Mouse (Mus musculus) heart, adult 11 months (tissue): ENCODE data around the gene Scube1.

Experiments used
- DNase-seq: peaks from one replicate; pipeline ENCODE4 v3.0.0; 2022

The Scube1 gene

DNA sequence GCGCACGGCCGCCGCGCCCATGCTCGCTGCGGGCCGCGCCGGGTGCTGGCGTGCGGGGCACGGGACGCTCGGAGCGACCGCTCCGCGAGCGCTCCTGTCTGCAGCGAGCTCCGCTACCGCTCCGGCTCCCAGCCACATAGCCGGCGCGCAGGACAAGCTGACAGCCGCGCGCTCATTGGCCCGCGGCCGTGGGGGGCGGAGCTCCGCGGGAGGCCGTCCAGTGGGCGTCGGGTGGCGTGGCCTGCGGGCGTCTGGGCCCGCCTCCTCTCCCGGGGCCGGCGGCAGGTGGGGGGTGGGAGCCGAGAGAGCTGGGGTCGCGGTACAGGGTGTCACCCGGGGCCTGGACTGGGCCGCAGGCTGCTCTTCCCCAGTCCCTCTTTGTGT is at the start of gene Scube1:
TSS of gene Scube1 (minus strand) at position 136 of the 384 bp plus-strand sequence.
- peak; percentile 99 for DNase-seq

DNA sequence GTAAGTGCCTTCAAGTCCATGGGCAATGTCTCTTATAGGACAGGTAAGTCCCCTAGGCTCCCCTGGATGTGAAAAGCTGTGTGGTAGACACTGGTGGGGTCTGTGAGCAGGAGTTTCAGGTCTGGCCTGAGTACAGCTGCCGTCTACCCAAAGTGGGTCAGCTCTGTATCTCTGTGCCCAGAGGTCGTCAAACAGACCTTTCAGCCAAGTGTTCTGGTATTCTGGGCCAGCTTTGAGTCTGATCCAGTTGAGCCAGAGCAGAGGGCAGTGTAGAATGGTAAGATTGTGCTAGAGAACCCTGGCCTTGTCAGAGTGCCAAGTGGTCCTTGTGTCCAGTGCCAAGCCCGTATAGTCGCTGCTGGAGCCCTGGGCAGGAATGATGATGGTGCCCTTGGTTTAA is 48.1 kb upstream of the Scube1 start:
- peak; percentile 89 for DNase-seq

DNA sequence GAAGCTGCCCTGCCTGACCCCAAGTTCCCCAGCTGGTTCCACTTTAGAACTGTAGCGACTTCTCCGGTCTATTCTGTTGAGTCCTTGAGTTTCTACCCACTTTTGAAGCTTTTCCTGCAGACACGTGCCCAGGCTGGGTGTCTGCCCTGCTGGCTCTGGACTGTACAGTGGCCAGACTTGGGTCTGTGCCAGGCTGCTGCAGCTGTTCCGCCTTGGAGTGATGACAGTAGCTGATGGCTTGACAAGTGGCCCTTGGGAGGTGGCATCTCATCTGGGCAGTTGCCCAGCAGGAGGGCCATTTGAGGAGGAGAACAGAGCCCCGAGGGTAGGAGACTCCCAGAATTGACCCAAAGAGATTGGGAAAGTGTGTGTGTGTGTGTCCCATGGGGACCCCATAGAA is 47.6 kb upstream of the Scube1 start:
- peak; percentile 95 for DNase-seq

DNA sequence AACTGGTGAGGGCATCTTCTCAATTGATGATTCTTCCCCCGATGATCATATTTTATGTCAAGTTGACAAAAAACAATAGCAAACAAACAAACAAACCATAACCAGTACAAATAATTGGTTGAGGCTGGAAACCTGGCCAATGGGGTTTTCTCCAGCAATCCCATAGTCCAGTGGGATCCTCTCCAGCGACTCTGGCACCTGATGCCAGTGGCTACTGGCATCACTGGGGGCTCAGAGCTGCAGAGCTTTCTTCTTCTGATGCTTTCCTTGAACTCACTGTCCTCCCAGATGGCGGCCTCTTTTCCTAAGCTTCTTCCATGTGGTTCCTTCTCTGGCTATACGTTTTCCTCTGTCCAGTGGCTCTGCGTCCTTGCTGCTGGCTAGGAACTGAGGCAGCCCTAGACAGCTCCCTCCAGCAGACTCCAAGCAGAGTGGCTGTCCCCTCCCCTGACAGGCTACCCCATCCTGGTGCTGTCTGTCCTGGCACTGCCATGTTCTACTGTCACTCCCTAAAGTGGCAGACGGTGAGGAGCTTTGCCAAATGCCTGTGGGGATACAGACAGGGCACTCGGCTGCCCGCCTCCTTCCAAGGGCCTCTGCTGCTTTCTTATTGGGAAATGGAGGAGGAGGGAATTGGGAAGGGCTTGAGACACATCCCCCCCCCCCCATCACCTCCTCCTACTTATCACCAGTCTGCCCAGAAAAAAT is 46.7 kb upstream of the Scube1 start:
- no peak for DNase-seq

DNA sequence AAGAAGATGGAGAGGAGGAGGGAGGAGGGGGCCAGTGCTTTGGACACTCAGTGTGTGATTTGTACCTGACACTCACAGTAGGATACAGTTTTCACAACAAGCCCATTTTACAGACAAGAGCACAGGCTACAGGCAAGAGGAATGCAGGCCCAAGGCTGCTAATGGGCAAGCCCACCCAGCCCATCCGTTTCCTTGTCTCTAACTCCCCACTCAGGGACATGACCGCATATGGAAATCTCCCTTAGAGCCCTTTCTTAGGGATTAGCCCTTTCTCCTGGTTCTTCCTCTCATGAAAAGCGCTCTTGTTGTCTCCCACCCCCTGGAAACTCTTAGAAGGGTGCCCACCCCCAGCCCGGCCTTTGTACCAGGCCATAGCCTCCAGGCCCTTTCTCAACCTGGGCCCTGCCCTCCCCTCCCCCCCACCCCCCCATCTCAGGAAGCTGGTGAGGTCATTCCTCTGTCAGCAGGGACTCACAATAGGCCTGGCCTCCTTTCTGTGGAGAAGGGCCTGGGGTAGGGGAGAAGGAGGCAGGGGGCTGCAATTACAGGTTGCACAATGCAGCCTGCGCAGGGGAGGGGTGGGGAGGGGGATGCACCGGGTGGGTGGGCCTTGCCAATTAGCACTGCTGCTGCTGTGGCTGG is 40.7 kb upstream of the Scube1 start:
- DNase-seq, result no peak

DNA sequence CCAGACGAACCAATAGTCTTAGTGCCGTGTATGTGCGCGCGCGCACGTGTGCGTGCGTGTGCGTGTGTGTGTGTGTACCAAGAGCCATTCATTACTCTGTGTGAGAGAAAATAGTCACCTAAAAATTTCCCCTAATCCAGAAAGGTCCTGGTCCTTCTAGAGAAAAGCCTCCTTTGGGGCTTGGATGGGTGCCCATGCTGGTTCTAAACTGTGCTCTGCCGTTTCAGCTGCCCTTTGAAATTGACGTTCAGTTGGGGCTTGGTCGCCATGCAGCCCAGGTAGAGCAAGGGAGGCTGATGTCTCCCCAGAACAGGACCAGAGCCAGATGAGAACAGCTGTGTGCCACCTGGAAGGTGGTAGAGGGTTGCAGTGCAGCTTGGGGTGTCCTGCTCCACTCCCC is 36.7 kb upstream of the Scube1 start:
- no peak for DNase-seq

DNA sequence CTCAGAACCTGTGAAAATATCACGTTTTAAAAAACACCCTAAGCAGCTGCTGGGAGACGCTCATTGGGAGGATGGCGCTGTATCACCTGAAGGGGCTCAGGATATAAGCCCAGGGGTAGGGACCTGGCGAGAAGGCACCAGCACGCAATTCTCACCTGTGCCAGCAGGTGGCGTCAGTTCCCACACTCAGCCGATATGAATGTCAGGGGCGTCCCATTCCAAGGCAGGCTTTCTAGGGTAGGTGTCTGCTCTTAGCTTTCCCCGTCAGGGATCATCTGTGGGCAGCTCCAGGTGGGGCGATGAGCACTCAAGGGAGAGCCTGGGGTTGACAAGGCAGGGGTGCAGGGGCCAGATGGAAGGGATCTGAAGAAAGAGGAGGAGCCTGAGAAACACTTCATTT is 35.9 kb upstream of the Scube1 start:
- DNase-seq, result peak; percentile 93

DNA sequence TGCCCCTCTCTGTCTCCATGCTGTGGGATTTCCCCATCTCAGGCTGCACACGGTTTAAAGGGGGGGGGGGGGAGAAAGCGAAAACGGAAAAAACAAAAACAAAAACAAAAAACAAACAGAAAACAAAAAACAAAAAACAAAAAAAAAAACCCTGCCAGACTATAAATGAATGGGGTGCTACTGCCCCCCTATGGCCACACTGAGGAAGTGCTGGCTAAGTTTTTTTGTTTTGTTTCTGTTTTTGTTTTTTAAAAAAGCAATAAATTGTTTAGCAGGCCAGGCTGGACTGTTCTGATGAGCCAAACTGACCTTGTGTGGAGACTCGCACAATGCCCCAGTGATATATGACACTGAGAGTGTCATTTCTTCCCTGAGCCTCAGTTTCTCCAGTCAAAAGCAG is 34.1 kb upstream of the Scube1 start:
- no peak for DNase-seq

DNA sequence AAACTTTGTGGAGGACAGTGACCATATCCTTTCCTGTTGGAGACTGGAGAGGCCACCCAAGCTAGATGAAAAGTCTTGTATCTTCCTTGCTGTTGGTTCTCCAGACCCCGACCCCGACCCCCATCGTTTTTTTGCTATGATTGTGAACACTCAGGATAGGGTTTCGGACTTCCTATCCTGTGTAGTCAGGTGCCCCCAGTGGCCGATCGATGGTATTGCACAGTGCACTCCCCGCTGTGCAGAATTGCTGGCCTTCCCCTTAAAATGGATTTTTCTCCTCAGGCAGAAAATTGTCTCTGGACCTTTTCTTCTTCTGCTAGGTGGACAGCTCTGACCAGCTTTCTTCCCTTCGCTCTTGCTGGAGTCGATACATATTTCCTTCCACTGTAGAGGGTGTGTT is 31.9 kb upstream of the Scube1 start:
- DNase-seq, result no peak

DNA sequence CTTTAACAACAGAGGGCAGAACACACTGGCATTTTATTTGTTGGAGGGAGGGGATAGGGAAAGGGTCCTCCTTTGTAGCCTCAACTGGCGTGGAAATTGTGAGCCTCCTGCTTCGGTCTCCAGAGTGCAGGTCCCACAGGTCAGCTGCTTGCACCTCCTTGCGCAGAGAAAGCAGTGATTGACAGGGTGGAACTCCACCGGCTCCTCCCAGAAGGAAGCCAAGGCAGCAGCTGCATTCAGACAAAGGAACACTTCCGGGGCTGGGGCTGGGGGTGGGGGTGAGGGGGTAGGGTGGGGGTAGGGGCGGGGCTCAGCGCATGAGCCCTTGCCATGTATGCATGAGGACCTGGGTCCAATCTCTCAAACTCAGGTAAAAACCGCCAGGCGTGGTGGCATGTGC is 24.6 kb upstream of the Scube1 start:
- no peak for DNase-seq

DNA sequence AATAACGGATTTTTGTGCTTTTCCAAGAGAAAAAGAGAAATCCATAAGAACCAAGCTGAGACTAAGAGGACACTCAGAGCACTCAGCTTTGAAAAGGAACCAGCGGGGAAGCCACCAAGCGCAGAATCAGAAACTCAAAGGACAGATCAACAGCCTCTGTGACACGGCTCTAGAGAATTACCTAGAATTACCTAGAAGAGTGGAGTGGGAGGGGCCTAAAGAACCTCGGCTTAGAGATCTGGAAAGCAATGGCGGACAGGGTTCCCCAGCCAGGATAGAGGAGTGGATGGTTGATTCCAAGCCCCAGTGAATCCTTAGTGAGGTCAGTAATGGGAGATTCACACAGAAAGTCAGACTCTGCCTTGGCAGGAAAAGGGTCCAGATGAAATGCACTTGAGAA is 24.2 kb upstream of the Scube1 start:
- DNase-seq, result no peak

DNA sequence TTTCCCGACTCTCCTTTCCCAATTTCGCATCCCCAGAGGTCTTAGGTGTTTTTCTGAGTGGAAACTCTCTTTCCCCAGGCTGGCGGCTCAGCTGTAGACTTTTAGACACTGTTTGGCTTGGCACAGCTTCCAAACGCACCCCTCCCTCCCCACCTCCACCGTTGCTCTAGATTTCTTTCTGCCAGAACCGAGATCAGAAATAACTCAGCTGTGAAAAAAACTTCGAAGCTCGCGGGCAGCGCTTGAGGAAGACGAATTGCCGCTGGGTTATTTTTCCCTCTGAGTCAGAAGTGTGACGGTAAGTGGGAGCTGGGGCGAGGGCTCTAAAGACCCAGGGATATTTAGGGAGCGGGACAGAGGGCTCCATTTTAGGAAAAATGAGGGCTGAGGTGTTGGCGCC is 21.5 kb upstream of the Scube1 start:
- DNase-seq, result no peak

DNA sequence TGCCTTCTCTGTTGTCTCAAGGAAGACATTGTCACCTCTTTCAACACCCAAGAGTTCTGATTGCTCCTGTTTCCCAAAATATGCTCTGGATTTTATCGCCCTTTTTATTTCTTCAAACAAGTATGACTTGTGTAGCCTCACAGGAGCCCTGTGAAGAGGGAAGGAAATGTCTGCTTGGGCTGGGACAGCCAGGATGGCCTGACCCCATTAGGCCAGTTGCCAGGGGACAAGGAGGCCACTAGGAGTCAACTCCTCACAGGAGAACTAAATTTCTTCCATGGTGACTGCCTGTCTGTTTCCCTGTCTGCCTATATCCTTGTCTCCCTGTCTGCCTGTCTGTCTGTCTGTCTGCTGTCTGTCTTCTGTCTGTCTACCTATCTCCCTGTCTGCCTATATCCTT is 17.2 kb upstream of the Scube1 start:
- peak; percentile 92 for DNase-seq

DNA sequence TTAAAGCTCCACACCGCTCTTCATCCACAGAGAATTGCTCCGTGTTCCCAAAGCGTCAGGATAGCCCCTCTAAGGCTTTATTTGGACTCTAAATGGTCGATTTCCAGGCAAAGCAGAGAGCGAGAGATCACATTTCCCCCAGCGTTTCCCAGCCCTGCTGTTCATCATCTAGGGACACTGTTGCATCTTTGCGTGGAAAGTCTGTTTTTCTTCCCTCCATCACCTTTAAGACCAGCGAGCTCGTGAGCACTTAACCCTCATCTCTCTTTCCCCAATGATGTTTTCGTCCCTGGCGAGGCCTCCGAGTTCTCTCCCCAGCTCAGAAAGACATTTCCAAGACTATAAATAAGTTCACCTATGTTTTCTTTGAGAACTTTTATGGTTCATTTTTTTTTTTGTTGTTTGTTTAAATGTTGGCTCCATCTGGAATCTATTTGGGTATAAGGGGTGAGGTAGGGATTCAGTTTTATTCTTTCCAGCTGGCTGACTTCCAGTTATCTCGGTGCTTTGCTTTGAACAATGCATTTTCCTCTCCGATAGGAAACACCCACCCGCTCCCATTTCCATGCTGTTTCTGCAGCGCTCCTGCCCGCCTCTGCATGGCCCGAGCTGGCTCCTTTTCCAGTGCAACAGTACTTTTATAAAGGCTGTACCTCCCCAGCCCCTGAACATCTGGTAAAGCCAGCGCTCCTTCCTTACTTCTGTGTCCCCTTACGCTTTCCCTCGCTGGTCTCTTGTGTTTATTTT is 16.0 kb upstream of the Scube1 start:
- peak; percentile 96 for DNase-seq

DNA sequence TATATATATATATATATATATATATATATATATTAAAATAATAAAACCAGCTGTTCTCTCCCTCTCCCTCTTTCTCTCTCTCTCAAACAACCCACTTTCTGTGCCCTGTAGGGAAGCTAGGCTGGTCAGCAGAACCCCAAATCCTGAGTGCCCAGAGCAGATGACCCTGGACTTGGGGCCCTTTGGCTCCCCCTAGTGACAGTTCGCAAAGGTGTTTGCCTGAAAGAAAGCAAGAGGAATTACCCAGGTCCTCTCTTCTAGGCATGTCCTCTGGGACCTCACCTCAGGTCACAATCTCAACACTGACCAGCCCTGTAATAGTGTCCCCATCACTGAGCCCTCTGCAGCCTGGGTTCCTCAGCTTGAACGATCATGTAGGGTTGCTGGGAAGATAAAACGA is 2.8 kb upstream of the Scube1 start:
- no peak for DNase-seq

DNA sequence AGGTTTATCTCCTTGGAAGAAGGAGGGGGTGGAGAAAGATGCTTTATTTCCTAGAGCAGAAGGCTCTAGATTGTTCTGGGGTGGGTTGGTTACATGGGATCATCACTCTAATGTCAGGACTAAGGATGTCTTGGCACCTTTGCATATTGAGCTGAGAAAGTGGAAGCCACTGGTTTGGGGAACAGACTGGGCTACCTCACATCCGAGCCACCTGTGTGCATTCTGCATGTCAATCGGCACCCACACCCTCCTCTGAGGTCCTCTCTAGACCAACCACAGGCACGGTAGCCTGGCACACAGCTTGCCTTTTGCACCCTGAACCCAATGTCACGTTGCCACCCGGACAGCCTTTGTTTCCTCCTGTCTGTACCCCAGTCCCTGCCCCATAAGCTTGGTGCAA is 1.9 kb upstream of the Scube1 start:
- DNase-seq, result no peak

DNA sequence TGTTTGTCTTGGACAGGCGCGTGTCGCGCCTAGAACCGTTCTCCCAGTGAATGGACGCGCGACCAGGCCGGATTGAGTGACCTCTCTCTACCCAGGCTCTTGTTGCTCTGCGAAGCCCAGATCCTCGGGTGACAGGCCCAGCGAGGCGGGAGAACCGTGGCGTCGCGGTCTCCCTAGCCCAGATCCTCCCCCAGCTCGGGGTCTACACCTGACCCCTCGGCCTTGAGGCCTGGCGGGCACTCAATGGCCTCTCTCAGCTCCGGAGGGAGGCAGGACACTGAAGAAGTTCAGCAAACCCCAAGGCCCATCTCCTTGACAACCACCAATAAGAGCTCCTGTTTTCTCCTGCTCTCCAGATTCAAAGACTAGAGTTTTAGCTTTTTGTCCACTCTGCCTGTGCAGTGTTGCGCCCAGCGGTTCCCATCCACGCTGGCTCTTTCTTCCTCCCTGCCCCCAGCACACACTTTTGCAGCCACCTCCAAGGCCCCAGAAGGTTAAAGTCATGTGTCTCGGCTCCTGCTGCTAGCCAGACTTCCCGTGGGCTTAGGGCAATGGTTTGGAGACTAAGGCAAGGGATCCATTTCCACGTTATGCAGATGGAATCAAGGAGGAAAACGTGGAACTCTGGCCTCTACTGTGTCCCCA is 857 bp upstream of the Scube1 start:
- no peak for DNase-seq

DNA sequence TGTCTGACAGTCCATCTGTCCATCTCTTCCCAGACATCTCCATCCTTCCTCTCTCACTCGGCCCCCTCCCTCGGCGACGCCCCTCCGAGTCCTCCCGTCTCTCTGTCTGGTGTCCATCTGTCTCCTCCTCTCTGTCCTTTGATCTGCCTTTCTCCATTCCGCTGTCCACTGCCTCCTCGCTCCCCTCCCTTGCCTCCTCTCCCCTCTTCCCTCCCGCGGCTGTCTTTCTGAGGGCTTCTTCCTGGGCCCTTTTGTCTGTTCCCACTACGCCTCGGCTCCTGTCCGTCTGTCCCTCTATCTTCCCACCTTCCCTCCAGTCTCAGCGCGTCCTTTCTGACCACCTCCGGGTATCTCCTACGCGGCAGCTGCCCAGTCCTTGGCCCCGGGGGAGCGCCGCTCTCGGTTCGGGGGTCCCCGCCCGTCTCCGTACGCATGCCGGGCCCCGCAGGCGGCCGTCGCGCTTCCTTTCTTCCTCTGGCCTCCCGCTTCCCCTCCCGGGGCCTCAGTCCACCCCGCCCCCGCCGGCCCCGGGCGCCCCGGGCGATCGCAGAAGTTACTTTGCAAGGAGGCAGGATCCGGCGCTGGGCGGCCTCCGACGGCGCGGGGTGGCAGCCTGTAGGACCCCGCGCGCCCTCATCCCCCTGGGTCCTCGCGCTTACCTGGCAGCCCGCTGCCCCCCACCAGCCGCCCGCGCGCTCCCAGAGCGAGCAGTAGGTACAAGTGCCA is 498 bp downstream of the Scube1 start:
- DNase-seq, result no peak

DNA sequence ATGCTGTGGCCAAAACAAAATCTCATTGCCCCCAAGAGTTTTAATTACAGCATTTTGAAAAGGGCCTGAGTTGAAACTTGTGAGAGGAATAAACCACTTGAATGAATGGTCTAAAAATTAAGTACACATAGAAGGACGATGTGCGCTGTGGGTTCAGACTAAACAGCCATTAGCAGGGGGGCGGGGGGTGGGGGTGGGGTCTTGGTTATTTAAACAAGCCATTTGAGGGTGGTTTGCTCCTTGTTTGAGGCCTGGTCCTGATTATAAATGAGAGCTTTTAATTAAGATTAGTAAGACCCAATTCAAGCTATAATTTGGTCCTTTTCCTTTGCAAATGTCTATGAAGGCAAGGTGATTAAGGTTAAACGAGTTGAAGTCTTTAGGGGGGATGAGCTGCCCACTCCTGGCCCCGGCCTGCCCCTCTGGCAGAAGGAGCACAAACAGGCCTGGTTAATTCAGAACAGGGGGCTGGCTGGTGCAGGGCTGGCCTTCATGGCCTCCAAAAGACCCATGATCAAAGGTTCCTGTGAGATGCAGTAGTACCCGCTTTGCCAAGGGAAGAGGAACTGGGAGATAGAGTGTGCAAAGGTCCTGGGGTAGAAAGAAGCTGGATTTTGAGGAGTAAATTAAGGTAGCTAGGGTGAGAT is 9.1 kb downstream of the Scube1 start:
- DNase-seq, result no peak

DNA sequence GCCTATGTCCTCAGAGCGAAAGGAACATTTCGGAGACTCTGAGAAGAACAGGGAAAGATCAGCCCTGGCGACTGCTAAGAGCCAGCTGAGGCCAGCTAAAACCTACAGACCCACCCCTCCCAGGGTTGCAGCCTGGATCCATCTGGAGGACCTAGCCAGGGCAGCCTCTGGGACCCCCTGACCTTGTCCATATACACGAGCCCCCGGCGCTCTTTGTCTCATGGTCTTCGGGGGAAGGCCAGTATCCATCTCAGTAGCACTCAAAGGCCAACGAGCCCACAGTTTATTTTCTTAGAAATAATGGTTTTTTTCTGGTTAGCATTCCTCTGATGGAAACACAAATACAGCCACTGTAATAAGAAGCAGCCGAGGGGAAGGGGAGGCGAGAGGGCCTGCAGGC is 12.0 kb downstream of the Scube1 start:
- DNase-seq, result no peak

DNA sequence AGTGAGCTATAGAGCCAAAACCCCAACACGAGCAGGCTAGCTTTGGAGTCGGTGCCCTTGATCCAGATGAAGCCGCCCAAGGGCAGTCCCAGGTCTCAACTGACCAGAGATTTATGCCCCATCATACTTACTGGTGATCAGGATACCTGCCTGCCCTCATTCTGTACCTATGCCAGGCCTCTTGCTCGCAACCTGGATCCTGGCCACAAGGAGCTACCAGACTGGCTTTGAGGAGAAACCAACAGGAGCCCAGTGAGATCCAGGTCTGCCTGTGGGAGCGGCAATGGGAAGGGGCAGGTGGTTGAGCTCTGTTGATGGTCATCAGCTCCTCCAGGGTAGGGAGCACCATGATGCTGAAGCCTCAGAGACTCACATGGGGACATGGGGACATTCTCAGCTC is 12.5 kb downstream of the Scube1 start:
- DNase-seq, result no peak
